Mouse (Mus musculus) limb, embryonic 10.5 days (tissue): ENCODE results near the gene Lrrc3b. TPM values are rescaled to one million over a fixed set of nuclear protein-coding genes. Genes with fewer than 3 reads are reported as not detected.
A peak's percentile ranks its signal among the peaks of the same experiment; 100 is the strongest.

Experiments
- DNase-seq: peaks from one replicate; pipeline ENCODE4 v3.0.0-alpha.2; 2017; ENCODE audit warnings: low spot score
- H3K27ac ChIP-seq: fragments of 300-500 bp; sonication (generic); 2 replicates; pipeline ENCODE4 v1.5.1; 2016; ENCODE audit warnings: mild to moderate bottlenecking
- H3K27me3 ChIP-seq: fragments of 300-500 bp; sonication (generic); 2 replicates; pipeline ENCODE4 v1.6.1; 2016; ENCODE audit warnings: low read depth, mild to moderate bottlenecking; ENCODE audit not compliant: poor library complexity, severe bottlenecking
- H3K36me3 ChIP-seq: fragments of 300-500 bp; sonication (generic); 2 replicates; pipeline ENCODE4 v1.6.1; 2016; ENCODE audit warnings: mild to moderate bottlenecking, moderate library complexity
- H3K4me1 ChIP-seq: fragments of 300-500 bp; sonication (generic); 2 replicates; pipeline ENCODE4 v1.6.1; 2016
- H3K4me3 ChIP-seq: fragments of 300-500 bp; sonication (generic); 2 replicates; pipeline ENCODE4 v1.5.1; 2016; ENCODE audit warnings: mild to moderate bottlenecking, moderate library complexity
- H3K9me3 ChIP-seq: fragments of 300-500 bp; sonication (generic); replicated peaks from 2 replicates; pipeline ENCODE4 v1.6.1; 2016; ENCODE audit warnings: mild to moderate bottlenecking
- WGBS: fragments of 180-500 bp; shearing (Covaris S2); methylation state at CpG from one replicate; pipeline ENCODE4 v1.1.7; 2016; 5-methylcytosine and 5-hydroxymethylcytosine counted together
- polyA plus RNA-seq: library from polyadenylated mRNA; unstranded; fragments of >200 nt; fragmentation: Nextera tagmentation; extraction: Ambion mirVana; gene quantifications from 2 replicates; pipeline ENCODE4 v1.2.1, GENCODE M21; 2016

Gene Lrrc3b
- polyA plus RNA-seq, 1 experiment from 2014 or later, result 2.1 TPM

GRCm38 (mm10) chr14:15377368-15377767 is 61.4 kb downstream of the Lrrc3b start:
- no peaks in the 10 kb centered on the region for H3K4me1 ChIP-seq
- H3K36me3 ChIP-seq, result no peaks in the 10 kb centered on the region
- 78% methylated on average over 2 of the region's 2 CpGs for WGBS
- H3K27ac ChIP-seq, result no peak overlapping the region
- H3K27me3 ChIP-seq, result no peaks in the 10 kb centered on the region
- no peaks in the 10 kb centered on the region for H3K9me3 ChIP-seq
- H3K4me3 ChIP-seq, result no peak overlapping the region
- DNase-seq, result no peak

- Histone ChIP-seq H3K36me3 (no peaks in the 10 kb centered on the region), H3K27me3 (no peaks in the 10 kb centered on the region), H3K4me3 (no peak overlapping the region), H3K27ac (no peak overlapping the region), H3K9me3 (no peaks in the 10 kb centered on the region), H3K4me1 (no peaks in the 10 kb centered on the region)
- WGBS, result 86% methylated on average over 1 of the region's 1 CpGs
- no peak for DNase-seq
Measured at GRCm38 (mm10) chr14:15376786-15377185, 62.0 kb downstream of the Lrrc3b start.

GRCm38 (mm10) chr14:15374271-15374670 is 64.5 kb downstream of the Lrrc3b start:
- Histone ChIP-seq H3K4me3 (no peak overlapping the region), H3K9me3 (no peaks in the 10 kb centered on the region), H3K36me3 (no peaks in the 10 kb centered on the region), H3K27ac (no peak overlapping the region), H3K4me1 (no peaks in the 10 kb centered on the region), H3K27me3 (no peaks in the 10 kb centered on the region)
- DNase-seq, result no peak

- Histone ChIP-seq H3K4me3 (no peak overlapping the region), H3K9me3 (no peaks in the 10 kb centered on the region), H3K36me3 (no peaks in the 10 kb centered on the region), H3K27me3 (no peaks in the 10 kb centered on the region), H3K27ac (no peak overlapping the region), H3K4me1 (no peaks in the 10 kb centered on the region)
- WGBS, result 65% methylated on average over 1 of the region's 1 CpGs
- no peak for DNase-seq
Measured at GRCm38 (mm10) chr14:15372985-15373384, 65.8 kb downstream of the Lrrc3b start.

- DNase-seq, result no peak
- Histone ChIP-seq H3K4me3 (no peak overlapping the region), H3K27me3 (no peaks in the 10 kb centered on the region), H3K9me3 (no peaks in the 10 kb centered on the region), H3K36me3 (no peaks in the 10 kb centered on the region), H3K27ac (no peak overlapping the region), H3K4me1 (no peaks in the 10 kb centered on the region)
- whole genome bisulfite sequencing, result 92% methylated on average over 6 of the region's 6 CpGs
Measured at GRCm38 (mm10) chr14:15365045-15365444, 73.7 kb downstream of the Lrrc3b start.

GRCm38 (mm10) chr14:15359893-15360292 is 78.9 kb downstream of the Lrrc3b start:
- no peaks in the 10 kb centered on the region for H3K4me1 ChIP-seq
- H3K4me3 ChIP-seq, result no peak overlapping the region
- DNase-seq, result no peak
- H3K36me3 ChIP-seq, result no peaks in the 10 kb centered on the region
- no peaks in the 10 kb centered on the region for H3K9me3 ChIP-seq
- H3K27ac ChIP-seq, result no peak overlapping the region
- H3K27me3 ChIP-seq, result no peaks in the 10 kb centered on the region
- WGBS, result 74% methylated on average over 1 of the region's 1 CpGs

GRCm38 (mm10) chr14:15359134-15359533 is 79.7 kb downstream of the Lrrc3b start:
- Histone ChIP-seq H3K27ac (no peak overlapping the region), H3K4me3 (no peak overlapping the region), H3K4me1 (no peaks in the 10 kb centered on the region), H3K27me3 (no peaks in the 10 kb centered on the region), H3K9me3 (no peaks in the 10 kb centered on the region), H3K36me3 (no peaks in the 10 kb centered on the region)
- no peak for DNase-seq
- 92% methylated on average over 3 of the region's 3 CpGs for WGBS

- no peaks in the 10 kb centered on the region for H3K4me1 ChIP-seq
- WGBS, result 25% methylated on average over 3 of the region's 3 CpGs
- peak; percentile 83 for DNase-seq
- no peak overlapping the region for H3K4me3 ChIP-seq
- H3K27ac ChIP-seq, result no peak overlapping the region
- no peaks in the 10 kb centered on the region for H3K36me3 ChIP-seq
- H3K27me3 ChIP-seq, result no peaks in the 10 kb centered on the region
- H3K9me3 ChIP-seq, result no peaks in the 10 kb centered on the region
Measured at GRCm38 (mm10) chr14:15355512-15355911, 83.3 kb downstream of the Lrrc3b start.

GRCm38 (mm10) chr14:15354299-15354698 is 84.5 kb downstream of the Lrrc3b start:
- Histone ChIP-seq H3K27ac (no peak overlapping the region), H3K9me3 (no peaks in the 10 kb centered on the region), H3K4me3 (no peak overlapping the region), H3K4me1 (no peaks in the 10 kb centered on the region), H3K36me3 (no peaks in the 10 kb centered on the region), H3K27me3 (no peaks in the 10 kb centered on the region)
- DNase-seq, result no peak
- WGBS, result 73% methylated on average over 5 of the region's 5 CpGs

GRCm38 (mm10) chr14:15333130-15333529 is 105.7 kb downstream of the Lrrc3b start:
- 67% methylated on average over 2 of the region's 2 CpGs for WGBS

GRCm38 (mm10) chr14:15331370-15331769 is 107.4 kb downstream of the Lrrc3b start:
- H3K4me1 ChIP-seq, result 0 out of 2 replicates have a peak, but pooled peaks cover 2% of the 10 kb centered on the region
- H3K4me3 ChIP-seq, result no peak overlapping the region
- H3K9me3 ChIP-seq, result no peaks in the 10 kb centered on the region
- H3K36me3 ChIP-seq, result no peaks in the 10 kb centered on the region
- WGBS, result 46% methylated on average over 1 of the region's 1 CpGs
- H3K27me3 ChIP-seq, result no peaks in the 10 kb centered on the region
- no peak for DNase-seq
- H3K27ac ChIP-seq, result no peak overlapping the region

More at GRCm38 (mm10) chr14:15333130-15333529, 105.7 kb downstream of the Lrrc3b start:
- Histone ChIP-seq H3K4me1 (no peaks in the 10 kb centered on the region), H3K9me3 (no peaks in the 10 kb centered on the region), H3K36me3 (no peaks in the 10 kb centered on the region), H3K27me3 (no peaks in the 10 kb centered on the region), H3K4me3 (no peak overlapping the region), H3K27ac (no peak overlapping the region)
- DNase-seq, result no peak

- Histone ChIP-seq H3K4me3 (no peak overlapping the region), H3K36me3 (no peaks in the 10 kb centered on the region), H3K27me3 (no peaks in the 10 kb centered on the region), H3K27ac (no peak overlapping the region), H3K9me3 (no peaks in the 10 kb centered on the region), H3K4me1 (0 out of 2 replicates have a peak, but pooled peaks cover 2% of the 10 kb centered on the region)
- no peak for DNase-seq
- 90% methylated on average over 1 of the region's 1 CpGs for WGBS
Measured at GRCm38 (mm10) chr14:15330155-15330554, 108.6 kb downstream of the Lrrc3b start.

- H3K4me1 ChIP-seq, result peaks cover 13% of the 10 kb centered on the region
- no peak overlapping the region for H3K4me3 ChIP-seq
- no peaks in the 10 kb centered on the region for H3K9me3 ChIP-seq
- 88% methylated on average over 1 of the region's 1 CpGs for WGBS
- H3K36me3 ChIP-seq, result no peaks in the 10 kb centered on the region
- no peak overlapping the region for H3K27ac ChIP-seq
- H3K27me3 ChIP-seq, result no peaks in the 10 kb centered on the region
- DNase-seq, result no peak
Measured at GRCm38 (mm10) chr14:15325872-15326271, 112.9 kb downstream of the Lrrc3b start.

- no peaks in the 10 kb centered on the region for H3K36me3 ChIP-seq
- H3K4me3 ChIP-seq, result no peak overlapping the region
- no peak for DNase-seq
- 83% methylated on average over 9 of the region's 9 CpGs for WGBS
- H3K27me3 ChIP-seq, result no peaks in the 10 kb centered on the region
- peaks cover 13% of the 10 kb centered on the region for H3K4me1 ChIP-seq
- H3K27ac ChIP-seq, result no peak overlapping the region
- no peaks in the 10 kb centered on the region for H3K9me3 ChIP-seq
Measured at GRCm38 (mm10) chr14:15322441-15323123, 116.2 kb downstream of the Lrrc3b start.
